Mouse (Mus musculus) heart, embryonic 16.5 days (tissue): ENCODE results near the gene Mlx. TPM values are rescaled to one million over a fixed set of nuclear protein-coding genes. Genes with fewer than 3 reads are reported as not detected.

ENCODE experiments used
- ATAC-seq: fragments of 200-750 bp; cut with Nextera tagmentation; replicated peaks from 2 replicates; pipeline ENCODE4 v1.8.0; 2017; ENCODE audit warnings: moderate number of reproducible peaks; ENCODE audit not compliant: insufficient read depth, low FRiP score; ENCODE audit errors: extremely low read depth
- H3K27ac ChIP-seq: fragments of 300-500 bp; sonication (generic); 2 replicates; pipeline ENCODE4 v1.5.1; 2014; ENCODE audit warnings: mild to moderate bottlenecking, low read length, control low read depth, moderate library complexity
- H3K27me3 ChIP-seq: fragments of 300-500 bp; sonication (generic); 2 replicates; pipeline ENCODE4 v1.6.1; 2014; ENCODE audit warnings: low read length, mixed read lengths; ENCODE audit not compliant: control insufficient read depth, insufficient read depth
- H3K36me3 ChIP-seq: fragments of 300-500 bp; sonication (generic); 2 replicates; pipeline ENCODE4 v1.6.1; 2014; ENCODE audit not compliant: control insufficient read depth, insufficient read depth
- H3K4me1 ChIP-seq: fragments of 300-500 bp; sonication (generic); 2 replicates; pipeline ENCODE4 v1.6.1; 2014; ENCODE audit warnings: low read length, mixed read lengths; ENCODE audit not compliant: control insufficient read depth, insufficient read depth
- H3K4me2 ChIP-seq: fragments of 300-500 bp; sonication (generic); 2 replicates; pipeline ENCODE4 v1.6.1; 2014; ENCODE audit warnings: low read depth, mild to moderate bottlenecking, control low read depth, low read length
- H3K4me3 ChIP-seq: fragments of 300-500 bp; sonication (generic); 2 replicates; pipeline ENCODE4 v1.5.1; 2014; ENCODE audit warnings: mild to moderate bottlenecking, control low read depth, low read length
- H3K9ac ChIP-seq: fragments of 300-500 bp; sonication (generic); 2 replicates; pipeline ENCODE4 v1.6.1; 2014; ENCODE audit warnings: low read length, control low read depth
- H3K9me3 ChIP-seq: fragments of 300-500 bp; sonication (generic); replicated peaks from 2 replicates; pipeline ENCODE4 v1.6.1; 2016; ENCODE audit warnings: low read length; ENCODE audit not compliant: control insufficient read depth
- WGBS: fragments of 180-500 bp; shearing (Covaris S2); extraction: QIAGEN DNeasy Blood & Tissue Kit; methylation state at CpG from one replicate; pipeline ENCODE4 v1.1.7; 2014; 5-methylcytosine and 5-hydroxymethylcytosine counted together
- polyA plus RNA-seq: library from polyadenylated mRNA; unstranded; fragments of >200 nt; fragmentation: Nextera tagmentation; extraction: Ambion mirVana; gene quantifications from 2 replicates; pipeline ENCODE4 v1.2.1, GENCODE M21; 2015

Mlx gene
- polyA plus RNA-seq, 1 experiment from 2014 or later, result 38.6 TPM

- no peak overlapping the region for H3K4me2 ChIP-seq
- H3K4me3 ChIP-seq, result no peak overlapping the region
- peaks cover 89% of the 10 kb centered on the region for H3K4me1 ChIP-seq
- no peak for ATAC-seq
- 61% methylated on average over 12 of the region's 12 CpGs for WGBS
- no peaks in the 10 kb centered on the region for H3K9me3 ChIP-seq
- peak overlapping the region; percentile 50 for H3K9ac ChIP-seq
- H3K27ac ChIP-seq, result peak overlapping the region; percentile 95
- H3K27me3 ChIP-seq, result no peaks in the 10 kb centered on the region
- H3K36me3 ChIP-seq, result no peaks in the 10 kb centered on the region
Measured at GRCm38 (mm10) chr11:101062165-101062884, 24.8 kb upstream of the Mlx start.

- H3K27me3 ChIP-seq, result no peaks in the 10 kb centered on the region
- H3K36me3 ChIP-seq, result no peaks in the 10 kb centered on the region
- H3K4me1 ChIP-seq, result peaks cover 83% of the 10 kb centered on the region
- peak overlapping the region; percentile 67 for H3K9ac ChIP-seq
- 49% methylated on average over 14 of the region's 14 CpGs for WGBS
- no peaks in the 10 kb centered on the region for H3K9me3 ChIP-seq
- peak overlapping the region; percentile 95 for H3K27ac ChIP-seq
- peak; percentile 31 for ATAC-seq
- no peak overlapping the region for H3K4me3 ChIP-seq
- H3K4me2 ChIP-seq, result peak overlapping the region; percentile 31
Measured at GRCm38 (mm10) chr11:101062971-101063675, 24.0 kb upstream of the Mlx start.

- H3K4me3 ChIP-seq, result no peak overlapping the region
- no peaks in the 10 kb centered on the region for H3K27me3 ChIP-seq
- H3K4me1 ChIP-seq, result peaks cover 76% of the 10 kb centered on the region
- no peaks in the 10 kb centered on the region for H3K36me3 ChIP-seq
- peak; percentile 80 for ATAC-seq
- peak overlapping the region; percentile 95 for H3K27ac ChIP-seq
- peak overlapping the region; percentile 67 for H3K9ac ChIP-seq
- no peaks in the 10 kb centered on the region for H3K9me3 ChIP-seq
- WGBS, result 2% methylated on average over 12 of the region's 12 CpGs
- H3K4me2 ChIP-seq, result peak overlapping the region; percentile 31
Measured at GRCm38 (mm10) chr11:101063676-101064327, 23.3 kb upstream of the Mlx start.

- peak overlapping the region; percentile 31; the same call in 1 of the 2 replicates for H3K4me2 ChIP-seq
- no peaks in the 10 kb centered on the region for H3K27me3 ChIP-seq
- H3K9ac ChIP-seq, result peak overlapping the region; percentile 67
- WGBS, result 55% methylated on average over 4 of the region's 4 CpGs
- no peaks in the 10 kb centered on the region for H3K9me3 ChIP-seq
- no peak for ATAC-seq
- no peaks in the 10 kb centered on the region for H3K36me3 ChIP-seq
- H3K27ac ChIP-seq, result peak overlapping the region; percentile 95
- peaks cover 72% of the 10 kb centered on the region for H3K4me1 ChIP-seq
- no peak overlapping the region for H3K4me3 ChIP-seq
Measured at GRCm38 (mm10) chr11:101064462-101064861, 22.6 kb upstream of the Mlx start.

GRCm38 (mm10) chr11:101065002-101065401, 22.1 kb upstream of the Mlx start:
- 80% methylated on average over 9 of the region's 9 CpGs for WGBS

GRCm38 (mm10) chr11:101066549-101067412, 20.3 kb upstream of the Mlx start:
- WGBS, result 17% methylated on average over 18 of the region's 18 CpGs
- Histone ChIP-seq H3K9ac (peak overlapping the region; percentile 59), H3K27ac (0 out of 2 replicates have a peak overlapping the region, but pooled peaks have one; percentile 26), H3K9me3 (no peaks in the 10 kb centered on the region), H3K36me3 (no peaks in the 10 kb centered on the region), H3K4me2 (peak overlapping the region; percentile 69), H3K4me3 (peak overlapping the region; percentile 39), H3K4me1 (peaks cover 56% of the 10 kb centered on the region), H3K27me3 (no peaks in the 10 kb centered on the region)
- no peak for ATAC-seq

More at GRCm38 (mm10) chr11:101065002-101065401, 22.1 kb upstream of the Mlx start:
- Histone ChIP-seq H3K27me3 (no peaks in the 10 kb centered on the region), H3K4me3 (no peak overlapping the region), H3K4me2 (no peak overlapping the region), H3K27ac (peak overlapping the region; percentile 95), H3K9me3 (no peaks in the 10 kb centered on the region), H3K9ac (0 out of 2 replicates have a peak overlapping the region, but pooled peaks have one; percentile 10), H3K36me3 (no peaks in the 10 kb centered on the region), H3K4me1 (peaks cover 66% of the 10 kb centered on the region)
- ATAC-seq, result no peak

GRCm38 (mm10) chr11:101069391-101070188, 17.5 kb upstream of the Mlx start, which contains the start of gene Naglu:
Gene Naglu, plus strand, starts transcription at chr11:101070012.
- Histone ChIP-seq H3K4me1 (peaks cover 28% of the 10 kb centered on the region), H3K27me3 (0 out of 2 replicates have a peak, but pooled peaks cover 2% of the 10 kb centered on the region), H3K36me3 (no peaks in the 10 kb centered on the region), H3K4me2 (peak within 1 kb of the TSS; percentile 98), H3K9ac (peak within 1 kb of the TSS; percentile 87), H3K27ac (peak within 1 kb of the TSS; percentile 47), H3K4me3 (peak within 1 kb of the TSS; percentile 89), H3K9me3 (no peaks in the 10 kb centered on the region)
- 3% methylated on average over 35 of the region's 35 CpGs for WGBS
- ATAC-seq, result peak; percentile 87

GRCm38 (mm10) chr11:101070189-101070527, 16.9 kb upstream of the Mlx start:
- Histone ChIP-seq H3K4me1 (peaks cover 22% of the 10 kb centered on the region), H3K4me3 (peak overlapping the region; percentile 89), H3K4me2 (peak overlapping the region; percentile 98), H3K27me3 (0 out of 2 replicates have a peak, but pooled peaks cover 2% of the 10 kb centered on the region), H3K27ac (peak overlapping the region; percentile 47; the same call in 1 of the 2 replicates), H3K36me3 (no peaks in the 10 kb centered on the region), H3K9ac (peak overlapping the region; percentile 87), H3K9me3 (no peaks in the 10 kb centered on the region)
- ATAC-seq, result peak; percentile 49
- 0% methylated on average over 28 of the region's 36 CpGs for WGBS
